Mouse (Mus musculus): Measurements from ENCODE around the gene Ddx55. TPM values are rescaled to one million over a fixed set of nuclear protein-coding genes. Genes with fewer than 3 reads are reported as not detected.

Gene Ddx55
- polyA plus RNA-seq, 1 experiment = 6.9 TPM

DNA sequence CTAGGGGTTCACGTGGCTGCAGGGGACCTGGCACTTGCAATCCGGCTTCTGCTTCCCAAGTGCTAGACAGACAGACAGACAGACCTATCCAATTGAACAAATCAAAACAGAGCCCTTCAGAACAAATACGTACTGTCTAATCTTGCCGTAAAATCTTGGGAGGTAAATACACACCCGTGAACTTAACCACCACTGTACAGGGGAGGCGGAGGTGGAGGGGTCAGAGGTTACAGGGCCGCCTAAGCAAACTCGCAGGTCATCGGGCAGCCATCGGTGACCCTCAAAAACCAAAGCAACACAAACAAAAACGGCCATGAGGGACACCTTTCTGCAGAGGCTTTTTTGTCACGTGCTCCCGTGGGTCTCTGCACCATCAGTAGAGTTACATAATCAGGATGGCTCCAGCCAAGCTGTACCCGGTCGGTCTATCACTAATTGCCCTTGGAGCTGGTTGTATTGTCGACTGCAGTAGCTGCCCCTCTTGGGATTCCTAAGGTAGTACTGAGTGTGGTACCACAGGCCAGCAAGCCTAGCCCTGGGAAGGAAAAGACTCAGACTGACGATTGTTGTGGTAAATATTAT lies 52.5 kb downstream of the Ddx55 start:
- Histone ChIP-seq H3K36me3 (ENCODE audit: control insufficient read depth, insufficient read depth) (no peaks in the 10 kb centered on the region), H3K27me3 (ENCODE audit: control insufficient read depth, insufficient read depth, insufficient read length) (no peaks in the 10 kb centered on the region), H3K4me3 (ENCODE audit: insufficient read depth, poor library complexity, severe bottlenecking) (no peak overlapping the region), H3K79me3 (ENCODE audit: low read depth) (no peaks in the 10 kb centered on the region), H3K79me2 (ENCODE audit: control insufficient read depth, insufficient read depth) (no peaks in the 10 kb centered on the region), H3ac (ENCODE audit: control insufficient read depth, insufficient read length, low read depth) (no peak overlapping the region)
- TF ChIP-seq MAX (IDR thresholded peaks at IDR 0.05) = no peak
- TF ChIP-seq CEBPB (IDR thresholded peaks at IDR 0.05; ENCODE audit: low read depth) = no peak
- no peak for TF ChIP-seq FOSL1 (IDR thresholded peaks at IDR 0.05; ENCODE audit: insufficient read depth, low read length, poor library complexity, severe bottlenecking)
- TF ChIP-seq CTCF (IDR thresholded peaks at IDR 0.05; ENCODE audit: control insufficient read depth, insufficient read depth, insufficient read length) = no peak
- TF ChIP-seq USF1 (IDR thresholded peaks at IDR 0.05; ENCODE audit: low read depth) = no peak
- no peak for TF ChIP-seq MYOG (IDR thresholded peaks at IDR 0.05; ENCODE audit: control insufficient read depth, extremely low read depth, insufficient read length)

DNA sequence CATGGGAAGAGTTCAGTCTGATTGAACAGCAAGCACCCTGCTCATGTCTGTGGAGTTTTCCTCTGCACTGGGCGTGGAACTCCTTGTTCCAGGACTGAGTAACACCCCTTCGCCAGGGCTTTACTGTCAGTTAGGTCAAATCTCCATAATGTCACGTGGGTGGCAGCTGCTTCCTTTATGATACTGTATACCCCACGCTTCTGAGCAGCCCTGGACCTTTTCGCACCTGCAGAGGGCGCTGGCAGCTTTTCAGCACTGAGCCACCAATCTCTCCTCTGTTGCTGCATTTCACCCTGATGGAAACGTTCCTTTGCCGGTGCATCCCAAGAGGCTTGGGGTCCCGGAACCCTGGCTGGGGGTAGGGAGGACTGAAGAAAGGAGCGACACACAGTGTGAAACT lies 58.3 kb downstream of the Ddx55 start:
- Histone ChIP-seq H3K4me3 (ENCODE audit: insufficient read depth, poor library complexity, severe bottlenecking) (no peak overlapping the region), H3K27me3 (ENCODE audit: control insufficient read depth, insufficient read depth, insufficient read length) (no peaks in the 10 kb centered on the region)

GRCm38 (mm10) chr5:124614709-124615108 lies 62.0 kb downstream of the Ddx55 start:
- H3K4me3 ChIP-seq (ENCODE audit: insufficient read depth, poor library complexity, severe bottlenecking) = no peak overlapping the region
- H3K79me2 ChIP-seq (ENCODE audit: control insufficient read depth, insufficient read depth) = no peaks in the 10 kb centered on the region
- no peaks in the 10 kb centered on the region for H3K36me3 ChIP-seq (ENCODE audit: control insufficient read depth, insufficient read depth)
- TF ChIP-seq CEBPB (IDR thresholded peaks at IDR 0.05; ENCODE audit: low read depth) = no peak
- TF ChIP-seq MYOD1 (IDR thresholded peaks at IDR 0.05; ENCODE audit: control insufficient read depth, insufficient read length, low read depth) = no peak
- no peak for TF ChIP-seq CTCF (IDR thresholded peaks at IDR 0.05; ENCODE audit: control insufficient read depth, insufficient read depth, insufficient read length)
- TF ChIP-seq MYOG (IDR thresholded peaks at IDR 0.05; ENCODE audit: control insufficient read depth, extremely low read depth, insufficient read length) = no peak
- no peak for TF ChIP-seq FOSL1 (IDR thresholded peaks at IDR 0.05; ENCODE audit: insufficient read depth, low read length, poor library complexity, severe bottlenecking)
- TF ChIP-seq USF1 (IDR thresholded peaks at IDR 0.05; ENCODE audit: low read depth) = no peak
- no peak for TF ChIP-seq MAX (IDR thresholded peaks at IDR 0.05)
- no peak overlapping the region for H3ac ChIP-seq (ENCODE audit: control insufficient read depth, insufficient read length, low read depth)
- no peaks in the 10 kb centered on the region for H3K79me3 ChIP-seq (ENCODE audit: low read depth)
- H3K27me3 ChIP-seq (ENCODE audit: control insufficient read depth, insufficient read depth, insufficient read length) = no peaks in the 10 kb centered on the region

More for the DNA sequence above, 58.3 kb downstream of the Ddx55 start:
- TF ChIP-seq MYOG (IDR thresholded peaks at IDR 0.05; ENCODE audit: control insufficient read depth, extremely low read depth, insufficient read length) (no peak), MYOD1 (IDR thresholded peaks at IDR 0.05; ENCODE audit: control insufficient read depth, insufficient read length, low read depth) (no peak), USF1 (IDR thresholded peaks at IDR 0.05; ENCODE audit: low read depth) (no peak), MAX (IDR thresholded peaks at IDR 0.05) (no peak), FOSL1 (IDR thresholded peaks at IDR 0.05; ENCODE audit: insufficient read depth, low read length, poor library complexity, severe bottlenecking) (no peak), CTCF (IDR thresholded peaks at IDR 0.05; ENCODE audit: control insufficient read depth, insufficient read depth, insufficient read length) (no peak), CEBPB (IDR thresholded peaks at IDR 0.05; ENCODE audit: low read depth) (no peak)
- H3K36me3 ChIP-seq (ENCODE audit: control insufficient read depth, insufficient read depth) = no peaks in the 10 kb centered on the region
- no peaks in the 10 kb centered on the region for H3K79me3 ChIP-seq (ENCODE audit: low read depth)
- no peaks in the 10 kb centered on the region for H3K79me2 ChIP-seq (ENCODE audit: control insufficient read depth, insufficient read depth)
- no peak overlapping the region for H3ac ChIP-seq (ENCODE audit: control insufficient read depth, insufficient read length, low read depth)

DNA sequence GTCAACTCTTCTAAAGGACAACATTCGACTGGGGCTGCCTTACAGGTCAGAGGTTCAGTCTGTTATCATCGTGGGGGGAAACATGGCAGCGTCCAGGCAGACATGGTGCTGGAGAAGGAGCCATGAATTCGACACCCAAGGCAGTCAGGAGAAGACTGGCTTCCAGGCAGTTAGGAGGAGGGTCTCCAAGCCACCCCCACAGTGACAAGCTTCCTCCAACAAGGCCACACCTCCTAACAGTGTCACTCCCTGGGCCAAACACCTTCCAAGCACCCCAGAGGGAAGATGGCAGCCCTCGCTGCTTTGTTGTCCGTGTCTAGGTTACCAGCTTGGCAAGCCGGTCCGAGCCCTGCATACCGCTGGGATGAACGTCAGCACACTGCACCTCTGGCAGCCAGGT lies 66.0 kb downstream of the Ddx55 start:
- no peaks in the 10 kb centered on the region for H3K79me2 ChIP-seq (ENCODE audit: control insufficient read depth, insufficient read depth)
- H3K27me3 ChIP-seq (ENCODE audit: control insufficient read depth, insufficient read depth, insufficient read length) = no peaks in the 10 kb centered on the region
- no peaks in the 10 kb centered on the region for H3K36me3 ChIP-seq (ENCODE audit: control insufficient read depth, insufficient read depth)
- no peak overlapping the region for H3ac ChIP-seq (ENCODE audit: control insufficient read depth, insufficient read length, low read depth)
- H3K79me3 ChIP-seq (ENCODE audit: low read depth) = no peaks in the 10 kb centered on the region
- no peak for TF ChIP-seq MYOD1 (IDR thresholded peaks at IDR 0.05; ENCODE audit: control insufficient read depth, insufficient read length, low read depth)
- no peak overlapping the region for H3K4me3 ChIP-seq (ENCODE audit: insufficient read depth, poor library complexity, severe bottlenecking)

Other genes starting within 250 kb of the Ddx55 start
- 3.1 TPM for gene Mphosph9, start 224.9 kb upstream of the Ddx55 start, polyA plus RNA-seq (2012; fragmentation: generic; extraction: Trizol)
- gene 2810006K23Rik, start 224.8 kb upstream of the Ddx55 start, polyA plus RNA-seq (2012; fragmentation: generic; extraction: Trizol) = 7.8 TPM
- gene Cdk2ap1, start 189.8 kb upstream of the Ddx55 start, polyA plus RNA-seq (2012; fragmentation: generic; extraction: Trizol) = 321 TPM
- 13.0 TPM for gene Sbno1, start 126.9 kb upstream of the Ddx55 start, polyA plus RNA-seq (2012; fragmentation: generic; extraction: Trizol)
- 91.5 TPM for gene Kmt5a, start 112.9 kb upstream of the Ddx55 start, polyA plus RNA-seq (2012; fragmentation: generic; extraction: Trizol)
- gene Rilpl2, start 74.5 kb upstream of the Ddx55 start, polyA plus RNA-seq (2012; fragmentation: generic; extraction: Trizol) = 22.8 TPM
- 23.8 TPM for gene Snrnp35, start 69.7 kb upstream of the Ddx55 start, polyA plus RNA-seq (2012; fragmentation: generic; extraction: Trizol)
- 15.2 TPM for gene Rilpl1, start 21.5 kb upstream of the Ddx55 start, polyA plus RNA-seq (2012; fragmentation: generic; extraction: Trizol)
- gene Tmed2, start 12.2 kb upstream of the Ddx55 start, polyA plus RNA-seq (2012; fragmentation: generic; extraction: Trizol) = 187 TPM
- gene Eif2b1, start 26.3 kb downstream of the Ddx55 start, polyA plus RNA-seq (2012; fragmentation: generic; extraction: Trizol) = 43.0 TPM
- 34.0 TPM for gene Gtf2h3, start 26.3 kb downstream of the Ddx55 start, polyA plus RNA-seq (2012; fragmentation: generic; extraction: Trizol)
- gene Atp6v0a2, start 75.7 kb downstream of the Ddx55 start, polyA plus RNA-seq (2012; fragmentation: generic; extraction: Trizol) = 22.8 TPM
- gene Dnah10, start 172.2 kb downstream of the Ddx55 start, polyA plus RNA-seq (2012; fragmentation: generic; extraction: Trizol) = 0.04 TPM

Data from C2C12 (cell line).